Mouse (Mus musculus): ENCODE measurements around the gene 1700029I15Rik. TPM values are rescaled to one million over a fixed set of nuclear protein-coding genes. Genes with fewer than 3 reads are reported as not detected.

The 1700029I15Rik gene
- polyA plus RNA-seq, 1 experiment from 2014 or later: 2.0 TPM

- no peak for DNase-seq (ENCODE audit: low spot score)
Observed at GRCm38 (mm10) chr2:92425366-92425765, 43.0 kb downstream of the 1700029I15Rik start.

- no peak for DNase-seq (ENCODE audit: low spot score)
Observed at GRCm38 (mm10) chr2:92426426-92426825, 44.1 kb downstream of the 1700029I15Rik start.

- DNase-seq (ENCODE audit: low spot score): no peak
Observed at GRCm38 (mm10) chr2:92427882-92428281, 45.5 kb downstream of the 1700029I15Rik start.

GRCm38 (mm10) chr2:92430089-92430488 lies 47.8 kb downstream of the 1700029I15Rik start:
- DNase-seq (ENCODE audit: low spot score): no peak

- DNase-seq (ENCODE audit: low spot score): no peak
Observed at GRCm38 (mm10) chr2:92430723-92431541, 48.6 kb downstream of the 1700029I15Rik start.

GRCm38 (mm10) chr2:92431611-92432179 lies 49.4 kb downstream of the 1700029I15Rik start:
- DNase-seq (ENCODE audit: low spot score): no peak

GRCm38 (mm10) chr2:92432299-92433295 lies 50.3 kb downstream of the 1700029I15Rik start:
- DNase-seq (ENCODE audit: low spot score): no peak

- DNase-seq (ENCODE audit: low spot score): peak; percentile 98
Observed at GRCm38 (mm10) chr2:92433578-92434374, 51.4 kb downstream of the 1700029I15Rik start, which contains the start of gene Cry2. Gene Cry2 (minus strand): TSS chr2:92434043.

- no peak for DNase-seq (ENCODE audit: low spot score)
Observed at GRCm38 (mm10) chr2:92434375-92434745, 52.0 kb downstream of the 1700029I15Rik start.

GRCm38 (mm10) chr2:92435023-92435422 lies 52.7 kb downstream of the 1700029I15Rik start:
- DNase-seq (ENCODE audit: low spot score): no peak

Small RNAs within 50 kb of the gene (microRNA-seq; reads per million reads assigned to microRNA genes)
- not detected for gene Mir7000 (ENCODE audit: borderline number of aligned reads)

Other genes starting within 250 kb of the 1700029I15Rik start
- 40.8 and 43.9 TPM in 2 replicates for gene Pex16, start 7.9 kb upstream of the 1700029I15Rik start, polyA plus RNA-seq (2015; fragmentation: Nextera tagmentation; extraction: Ambion mirVana)
- 3.4 and 4.0 TPM in 2 replicates for gene Large2, start 7.7 kb upstream of the 1700029I15Rik start, polyA plus RNA-seq (2015; fragmentation: Nextera tagmentation; extraction: Ambion mirVana)
- 6.2 and 6.3 TPM in 2 replicates for gene Mapk8ip1, start 18.7 kb downstream of the 1700029I15Rik start, polyA plus RNA-seq (2015; fragmentation: Nextera tagmentation; extraction: Ambion mirVana)
- 10.9 and 13.0 TPM in 2 replicates for gene Cry2, start 51.5 kb downstream of the 1700029I15Rik start, polyA plus RNA-seq (2015; fragmentation: Nextera tagmentation; extraction: Ambion mirVana)
- 24.3 and 29.7 TPM in 2 replicates for gene Slc35c1, start 78.0 kb downstream of the 1700029I15Rik start, polyA plus RNA-seq (2015; fragmentation: Nextera tagmentation; extraction: Ambion mirVana)
- 1.7 and 1.8 TPM in 2 replicates for gene Chst1, start 217.2 kb downstream of the 1700029I15Rik start, polyA plus RNA-seq (2015; fragmentation: Nextera tagmentation; extraction: Ambion mirVana)